Mouse (Mus musculus): ENCODE results near the gene Vav2. TPM values are rescaled to one million over a fixed set of nuclear protein-coding genes. Genes with fewer than 3 reads are reported as not detected.

The Vav2 gene
- polyA plus RNA-seq, 1 experiment from 2014 or later: 5.8 TPM

GRCm38 (mm10) chr2:27247487-27247863 is 179.4 kb downstream of the Vav2 start:
- Histone ChIP-seq H3K36me3 (no peaks in the 10 kb centered on the region), H3K9ac (no peak overlapping the region), H3K27ac (replicated peaks) (peak overlapping the region; percentile 39; the same call in 1 of the 2 replicates), H3K4me1 (peaks cover 12% of the 10 kb centered on the region), H3K4me3 (replicated peaks) (no peak overlapping the region), H3K4me2 (replicated peaks) (peak overlapping the region; percentile 34), H3K27me3 (no peaks in the 10 kb centered on the region), H3K9me3 (replicated peaks) (no peaks in the 10 kb centered on the region)
- WGBS: 49% methylated on average over 2 of the region's 2 CpGs
- ATAC-seq (ENCODE audit: insufficient number of reproducible peaks, low FRiP score, low TSS enrichment, low read depth): peak; percentile 52; the same call in 1 of the 2 replicates

DNA sequence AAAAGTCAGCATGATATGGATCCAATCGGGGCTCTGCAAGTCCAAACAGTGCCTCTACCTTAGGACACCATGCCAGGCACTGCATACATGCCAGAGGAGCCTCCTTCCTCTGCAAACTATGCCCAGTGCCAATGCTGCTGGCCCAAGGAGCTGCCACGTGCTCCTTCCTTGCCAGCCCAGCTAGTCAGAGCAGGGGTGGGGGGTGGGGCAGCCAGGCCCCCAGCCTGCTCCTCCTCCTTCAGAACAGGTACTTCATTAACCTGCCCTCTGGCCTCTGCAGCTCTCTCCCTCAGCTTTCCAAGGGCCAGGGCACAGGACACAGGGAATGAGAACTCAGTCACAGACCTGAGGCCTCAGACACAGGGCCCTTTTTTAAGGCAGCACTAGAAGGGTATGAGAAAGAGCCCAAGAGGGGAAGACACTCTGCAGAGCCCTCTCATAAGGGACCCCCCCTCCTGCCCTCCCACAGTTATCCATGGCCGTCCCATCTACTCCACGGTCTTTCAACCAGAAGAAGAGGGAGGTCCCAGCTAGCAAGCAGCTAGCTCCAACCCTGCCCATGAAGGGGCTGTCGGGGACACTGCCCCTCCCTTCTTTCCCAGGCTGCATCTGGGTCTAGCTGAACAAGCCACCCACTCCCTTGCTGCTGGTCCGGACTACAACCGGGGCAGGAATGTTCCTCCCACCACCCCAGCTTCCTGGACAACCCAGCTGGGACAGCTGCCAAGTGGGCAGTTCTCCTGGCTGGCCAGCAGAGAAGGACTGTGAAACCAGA is 179.9 kb downstream of the Vav2 start:
- 35% methylated on average over 7 of the region's 7 CpGs for WGBS
- H3K27ac ChIP-seq (replicated peaks): peak overlapping the region; percentile 39; the same call in 1 of the 2 replicates
- peak overlapping the region; percentile 34 for H3K4me2 ChIP-seq (replicated peaks)
- peak; percentile 89 for ATAC-seq (ENCODE audit: insufficient number of reproducible peaks, low FRiP score, low TSS enrichment, low read depth)
- H3K27me3 ChIP-seq: no peaks in the 10 kb centered on the region
- H3K9ac ChIP-seq: no peak overlapping the region
- no peak overlapping the region for H3K4me3 ChIP-seq (replicated peaks)
- H3K9me3 ChIP-seq (replicated peaks): no peaks in the 10 kb centered on the region
- no peaks in the 10 kb centered on the region for H3K36me3 ChIP-seq
- H3K4me1 ChIP-seq: peaks cover 12% of the 10 kb centered on the region

DNA sequence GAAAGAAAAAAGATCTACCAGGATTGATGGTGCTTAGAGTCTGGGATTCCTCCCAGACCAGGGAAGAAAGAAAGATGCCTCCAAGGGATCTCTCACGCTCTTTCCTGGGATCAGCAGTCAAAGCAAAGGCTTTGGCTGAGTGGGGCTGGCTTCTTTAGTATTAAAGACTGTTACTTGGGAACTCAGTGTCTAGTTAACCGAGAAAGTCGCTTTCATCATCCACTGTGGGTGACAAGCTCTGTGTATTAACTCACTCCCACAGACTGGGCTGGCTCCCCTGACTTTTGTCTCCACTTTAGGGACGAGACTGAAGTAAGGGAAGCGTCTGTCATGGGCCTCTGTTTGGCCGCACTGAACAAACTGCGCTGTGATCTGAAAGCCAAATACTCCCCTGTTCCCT is 180.9 kb downstream of the Vav2 start:
- Histone ChIP-seq H3K4me2 (replicated peaks) (no peak overlapping the region), H3K9me3 (replicated peaks) (no peaks in the 10 kb centered on the region), H3K4me3 (replicated peaks) (no peak overlapping the region), H3K27me3 (no peaks in the 10 kb centered on the region), H3K4me1 (peaks cover 12% of the 10 kb centered on the region), H3K9ac (no peak overlapping the region), H3K27ac (replicated peaks) (no peak overlapping the region), H3K36me3 (no peaks in the 10 kb centered on the region)
- no peak for ATAC-seq (ENCODE audit: insufficient number of reproducible peaks, low FRiP score, low TSS enrichment, low read depth)
- WGBS: 64% methylated on average over 7 of the region's 7 CpGs

GRCm38 (mm10) chr2:27237342-27237741 is 189.5 kb downstream of the Vav2 start:
- no peak overlapping the region for H3K4me2 ChIP-seq (replicated peaks)

DNA sequence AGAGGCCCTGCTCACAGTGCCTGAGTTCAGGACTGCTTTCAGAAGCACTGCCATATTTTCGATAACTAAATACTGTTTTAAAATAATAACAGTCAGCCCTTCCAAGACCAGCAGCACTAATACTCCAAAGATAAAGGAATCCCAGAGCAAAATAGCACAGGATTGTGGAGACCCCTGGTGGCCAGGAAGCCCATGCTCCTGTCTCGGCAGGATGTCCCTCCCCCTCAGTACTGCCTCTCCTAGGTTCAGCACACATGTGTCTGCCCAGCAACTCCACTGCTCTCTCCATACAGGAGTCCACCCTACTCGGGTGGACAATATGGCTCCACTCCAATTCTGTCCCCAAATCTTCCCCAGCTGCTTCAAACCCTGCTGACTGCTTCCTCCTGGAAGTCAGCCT is 191.1 kb downstream of the Vav2 start:
- no peak for ATAC-seq (ENCODE audit: insufficient number of reproducible peaks, low FRiP score, low TSS enrichment, low read depth)
- no peak overlapping the region for H3K27ac ChIP-seq (replicated peaks)
- H3K27me3 ChIP-seq: no peaks in the 10 kb centered on the region
- H3K9me3 ChIP-seq (replicated peaks): no peaks in the 10 kb centered on the region
- no peak overlapping the region for H3K4me3 ChIP-seq (replicated peaks)
- no peak overlapping the region for H3K9ac ChIP-seq
- 17% methylated on average over 3 of the region's 3 CpGs for WGBS
- no peaks in the 10 kb centered on the region for H3K36me3 ChIP-seq
- H3K4me1 ChIP-seq: no peaks in the 10 kb centered on the region
- no peak overlapping the region for H3K4me2 ChIP-seq (replicated peaks)

More at GRCm38 (mm10) chr2:27237342-27237741, 189.5 kb downstream of the Vav2 start:
- 29% methylated on average over 4 of the region's 4 CpGs for WGBS
- H3K4me1 ChIP-seq: no peaks in the 10 kb centered on the region
- no peak overlapping the region for H3K4me3 ChIP-seq (replicated peaks)
- peak; percentile 15; the same call in 1 of the 2 replicates for ATAC-seq (ENCODE audit: insufficient number of reproducible peaks, low FRiP score, low TSS enrichment, low read depth)
- H3K9ac ChIP-seq: no peak overlapping the region
- no peaks in the 10 kb centered on the region for H3K27me3 ChIP-seq
- no peaks in the 10 kb centered on the region for H3K36me3 ChIP-seq
- H3K27ac ChIP-seq (replicated peaks): no peak overlapping the region
- no peaks in the 10 kb centered on the region for H3K9me3 ChIP-seq (replicated peaks)

DNA sequence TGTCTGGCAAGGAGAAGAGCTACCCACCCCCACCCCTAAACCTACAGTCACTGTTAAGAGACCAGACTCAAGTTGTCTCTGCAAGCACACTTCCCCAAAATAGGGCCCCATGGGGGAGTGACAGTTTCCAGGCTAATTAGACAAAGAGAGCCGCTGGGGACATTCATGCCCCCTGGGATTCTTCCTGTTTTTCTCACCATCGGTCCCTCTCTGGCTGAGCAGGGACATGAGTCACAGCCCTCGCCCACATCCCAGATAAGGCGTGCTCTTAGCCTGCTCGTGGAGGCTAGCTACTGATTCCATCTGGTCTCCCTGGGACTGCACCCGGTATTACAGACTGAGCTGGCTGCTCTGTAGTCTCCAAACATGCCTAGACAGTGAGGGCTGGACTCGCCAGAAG is 194.5 kb downstream of the Vav2 start:
- Histone ChIP-seq H3K27me3 (no peaks in the 10 kb centered on the region), H3K4me1 (no peaks in the 10 kb centered on the region), H3K27ac (replicated peaks) (no peak overlapping the region), H3K36me3 (no peaks in the 10 kb centered on the region), H3K4me3 (replicated peaks) (no peak overlapping the region), H3K4me2 (replicated peaks) (no peak overlapping the region), H3K9me3 (replicated peaks) (no peaks in the 10 kb centered on the region), H3K9ac (no peak overlapping the region)
- 0 out of 2 replicates have a peak, but pooled peaks have one; percentile 20 for ATAC-seq (ENCODE audit: insufficient number of reproducible peaks, low FRiP score, low TSS enrichment, low read depth)
- 29% methylated on average over 7 of the region's 7 CpGs for WGBS

- Histone ChIP-seq H3K27me3 (no peaks in the 10 kb centered on the region), H3K4me3 (replicated peaks) (no peak overlapping the region), H3K9ac (no peak overlapping the region), H3K27ac (replicated peaks) (no peak overlapping the region), H3K4me2 (replicated peaks) (no peak overlapping the region), H3K9me3 (replicated peaks) (no peaks in the 10 kb centered on the region), H3K4me1 (no peaks in the 10 kb centered on the region), H3K36me3 (no peaks in the 10 kb centered on the region)
- no peak for ATAC-seq (ENCODE audit: insufficient number of reproducible peaks, low FRiP score, low TSS enrichment, low read depth)
- WGBS: 93% methylated on average over 2 of the region's 2 CpGs
These were observed 197.2 kb downstream of the Vav2 start for GRCm38 (mm10) chr2:27229481-27230105.

DNA sequence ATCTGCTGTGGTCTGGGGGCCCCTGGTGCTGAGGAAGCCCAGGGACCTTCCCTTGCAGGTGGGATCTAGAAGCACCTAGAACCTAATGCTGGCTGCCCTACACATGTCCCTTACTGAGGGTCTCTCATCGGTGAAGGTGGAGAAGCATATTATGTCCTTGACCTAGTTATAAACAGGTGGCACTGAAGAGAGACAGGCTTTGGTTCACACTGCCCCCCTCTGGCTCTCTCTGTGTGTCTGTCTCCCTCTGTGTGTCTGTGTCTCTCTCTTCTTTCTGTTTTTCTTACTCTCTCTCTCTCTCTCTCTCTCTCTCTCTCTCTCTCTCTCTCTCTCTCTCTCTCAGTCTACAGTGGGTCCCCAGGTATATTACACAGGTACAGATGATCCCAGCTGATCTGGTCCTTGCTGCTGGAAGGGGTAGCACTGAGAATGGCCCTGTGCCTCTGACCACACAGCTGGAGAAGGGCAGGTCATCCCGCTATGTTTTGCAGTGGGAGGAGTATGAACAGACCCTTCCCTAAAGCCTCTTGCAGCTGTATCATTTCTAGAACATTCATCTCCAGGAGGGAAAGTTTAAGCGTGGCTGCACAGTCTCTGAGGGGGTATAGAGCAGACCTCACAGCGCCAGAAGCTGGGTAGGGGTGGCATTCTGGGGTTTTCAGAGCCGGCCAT is 197.9 kb downstream of the Vav2 start:
- Histone ChIP-seq H3K9ac (no peak overlapping the region), H3K4me2 (replicated peaks) (no peak overlapping the region), H3K9me3 (replicated peaks) (no peaks in the 10 kb centered on the region), H3K4me1 (no peaks in the 10 kb centered on the region), H3K4me3 (replicated peaks) (no peak overlapping the region), H3K27ac (replicated peaks) (no peak overlapping the region), H3K27me3 (no peaks in the 10 kb centered on the region), H3K36me3 (no peaks in the 10 kb centered on the region)
- 76% methylated on average over 5 of the region's 5 CpGs for WGBS
- no peak for ATAC-seq (ENCODE audit: insufficient number of reproducible peaks, low FRiP score, low TSS enrichment, low read depth)

DNA sequence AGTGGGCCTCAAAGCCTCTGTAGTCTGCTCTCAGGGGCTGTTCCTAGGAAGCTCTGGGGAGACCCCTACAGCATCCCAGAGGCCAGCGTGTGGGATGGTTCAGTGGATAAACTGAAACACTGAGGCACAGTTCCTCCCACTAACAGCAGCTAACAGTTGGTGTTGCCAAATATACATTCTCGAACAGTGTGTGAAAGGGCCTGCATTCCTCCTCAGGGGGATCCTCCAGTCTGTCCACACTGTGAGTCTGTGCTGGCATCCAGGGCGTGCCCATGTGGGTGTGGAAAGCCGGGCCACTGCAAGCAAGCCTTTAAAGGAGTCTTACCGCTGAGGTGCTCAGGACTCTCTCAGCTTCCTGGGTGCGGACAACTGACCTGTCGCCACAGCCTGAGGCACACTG is 200.3 kb downstream of the Vav2 start:
- Histone ChIP-seq H3K4me2 (replicated peaks) (no peak overlapping the region), H3K4me3 (replicated peaks) (no peak overlapping the region), H3K9me3 (replicated peaks) (no peaks in the 10 kb centered on the region), H3K36me3 (no peaks in the 10 kb centered on the region), H3K9ac (no peak overlapping the region), H3K4me1 (no peaks in the 10 kb centered on the region), H3K27ac (replicated peaks) (no peak overlapping the region), H3K27me3 (no peaks in the 10 kb centered on the region)
- ATAC-seq (ENCODE audit: insufficient number of reproducible peaks, low FRiP score, low TSS enrichment, low read depth): peak; percentile 46; the same call in 1 of the 2 replicates
- WGBS: 54% methylated on average over 7 of the region's 7 CpGs

DNA sequence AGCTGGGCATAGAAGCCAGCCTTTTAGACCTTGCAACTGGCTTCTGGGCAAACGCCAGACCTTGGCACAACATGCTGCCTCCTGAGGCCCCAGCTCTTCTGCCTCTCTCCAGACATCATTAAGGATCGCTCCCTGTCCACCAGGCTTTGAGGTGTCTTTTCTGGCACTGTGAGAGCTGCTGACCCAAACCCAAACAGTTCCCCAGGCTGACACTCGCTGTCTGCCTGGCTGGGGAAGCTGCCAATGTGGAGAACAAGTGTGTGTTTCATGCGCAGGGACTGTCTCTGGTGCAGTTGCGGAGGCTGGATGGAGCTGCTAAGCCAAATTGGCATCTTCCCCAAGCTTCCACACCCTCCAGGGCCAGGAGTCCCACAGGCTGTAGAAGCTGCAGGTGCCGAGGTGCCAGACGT is 203.8 kb downstream of the Vav2 start:
- H3K4me2 ChIP-seq (replicated peaks): no peak overlapping the region
- H3K27ac ChIP-seq (replicated peaks): no peak overlapping the region
- no peaks in the 10 kb centered on the region for H3K27me3 ChIP-seq
- H3K9me3 ChIP-seq (replicated peaks): no peaks in the 10 kb centered on the region
- ATAC-seq (ENCODE audit: insufficient number of reproducible peaks, low FRiP score, low TSS enrichment, low read depth): no peak
- WGBS: 80% methylated on average over 7 of the region's 7 CpGs
- no peaks in the 10 kb centered on the region for H3K36me3 ChIP-seq
- no peak overlapping the region for H3K4me3 ChIP-seq (replicated peaks)
- no peak overlapping the region for H3K9ac ChIP-seq
- H3K4me1 ChIP-seq: no peaks in the 10 kb centered on the region

- Histone ChIP-seq H3K4me1 (no peaks in the 10 kb centered on the region), H3K4me3 (replicated peaks) (no peak overlapping the region), H3K27ac (replicated peaks) (no peak overlapping the region), H3K36me3 (no peaks in the 10 kb centered on the region), H3K27me3 (no peaks in the 10 kb centered on the region), H3K9ac (no peak overlapping the region), H3K4me2 (replicated peaks) (no peak overlapping the region), H3K9me3 (replicated peaks) (no peaks in the 10 kb centered on the region)
- ATAC-seq (ENCODE audit: insufficient number of reproducible peaks, low FRiP score, low TSS enrichment, low read depth): peak; percentile 6; the same call in 1 of the 2 replicates
- 81% methylated on average over 8 of the region's 8 CpGs for WGBS
These were observed 208.3 kb downstream of the Vav2 start for GRCm38 (mm10) chr2:27218569-27218968.
